Mouse (Mus musculus): Measurements from ENCODE around the gene Scd3. TPM values are rescaled to one million over a fixed set of nuclear protein-coding genes. Genes with fewer than 3 reads are reported as not detected.
"Not testable (repeated sequence)": the region's sequence is repeated elsewhere in the genome, so short reads cannot be mapped to it uniquely, and the experiment has no call there.

The Scd3 gene
- total RNA-seq, 2 experiments from 2014 or later, result not detected

DNA sequence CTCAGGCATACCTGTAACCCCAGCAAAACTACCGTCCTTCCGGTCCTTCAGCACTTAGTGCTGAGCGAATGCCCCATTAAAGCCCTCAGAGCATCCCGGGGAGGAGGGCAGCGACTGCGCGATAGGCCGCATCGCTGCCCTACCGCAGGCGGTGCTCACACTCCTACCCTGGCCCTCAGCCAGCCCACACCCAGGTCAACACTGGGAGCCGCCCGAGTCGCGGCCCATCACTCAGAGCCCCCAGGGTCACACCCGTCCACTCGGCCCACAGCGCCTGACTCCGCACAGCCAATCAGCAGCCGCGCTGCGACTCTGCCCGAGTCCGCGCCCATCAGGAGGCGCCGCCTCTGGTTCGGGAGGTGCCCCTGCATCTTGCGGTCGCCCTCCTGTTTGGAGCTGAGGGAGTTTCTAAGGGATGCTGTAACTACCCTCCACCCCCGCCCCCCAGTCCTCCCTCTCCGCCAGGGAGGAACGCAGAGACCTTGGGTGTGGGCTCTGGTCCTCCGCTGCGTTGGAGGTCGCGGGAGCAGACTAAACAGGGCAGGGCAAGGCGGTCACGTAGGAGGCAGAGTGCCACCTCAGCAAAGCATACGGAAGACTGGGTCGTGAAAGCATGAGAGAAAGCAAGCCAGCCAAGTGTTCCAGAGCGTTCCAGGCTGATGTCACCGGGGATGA lies 63.9 kb downstream of the Scd3 start:
- DNase-seq (ENCODE audit: low spot score in 2 of 2), result peak; percentile 73 to 83

DNA sequence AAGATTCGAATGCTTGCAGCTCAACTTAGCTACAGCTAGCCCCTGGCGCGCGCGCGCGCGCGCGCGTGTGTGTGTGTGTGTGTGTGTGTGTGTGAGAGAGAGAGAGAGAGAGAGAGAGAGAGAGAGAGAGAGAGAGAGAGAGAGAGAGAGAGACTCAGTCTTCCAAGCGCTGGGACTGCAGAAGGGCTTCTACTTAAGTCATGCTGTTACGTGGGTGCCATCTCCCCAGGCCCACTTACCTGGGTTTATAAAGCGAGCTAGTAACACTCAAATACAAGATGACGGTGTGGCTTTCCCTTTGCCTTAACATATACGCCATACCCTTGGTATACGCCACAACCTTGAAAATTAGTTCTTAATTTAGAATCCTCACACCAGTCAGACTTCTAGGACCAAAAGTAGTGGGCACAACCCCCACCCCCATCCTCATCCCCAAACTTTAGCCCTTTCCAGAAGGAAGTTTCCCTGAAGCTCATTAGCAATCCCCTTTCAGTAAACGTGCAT lies 64.5 kb downstream of the Scd3 start:
- no peak for DNase-seq (ENCODE audit: low spot score in 2 of 2)

DNA sequence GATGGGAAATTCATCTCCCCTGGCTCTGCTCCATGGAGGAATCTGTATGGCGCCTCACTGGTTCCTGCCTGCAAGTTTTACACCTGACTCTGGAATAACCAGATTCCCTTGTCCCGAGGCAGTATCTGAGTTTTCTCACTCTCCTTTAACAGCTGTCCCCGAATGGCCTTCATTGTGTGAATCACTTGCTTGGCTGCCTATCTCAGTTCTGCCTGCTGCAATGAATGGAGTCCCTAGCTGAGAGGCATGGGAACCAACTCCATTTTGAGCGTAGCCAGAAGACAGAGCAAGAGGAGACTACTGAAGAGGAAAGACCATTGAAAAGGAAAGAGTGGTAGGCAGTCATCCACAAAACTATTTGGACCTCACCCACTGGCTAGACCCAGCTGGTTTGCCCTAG lies 70.6 kb downstream of the Scd3 start:
- no peak for DNase-seq (ENCODE audit: low spot score in 2 of 2)

DNA sequence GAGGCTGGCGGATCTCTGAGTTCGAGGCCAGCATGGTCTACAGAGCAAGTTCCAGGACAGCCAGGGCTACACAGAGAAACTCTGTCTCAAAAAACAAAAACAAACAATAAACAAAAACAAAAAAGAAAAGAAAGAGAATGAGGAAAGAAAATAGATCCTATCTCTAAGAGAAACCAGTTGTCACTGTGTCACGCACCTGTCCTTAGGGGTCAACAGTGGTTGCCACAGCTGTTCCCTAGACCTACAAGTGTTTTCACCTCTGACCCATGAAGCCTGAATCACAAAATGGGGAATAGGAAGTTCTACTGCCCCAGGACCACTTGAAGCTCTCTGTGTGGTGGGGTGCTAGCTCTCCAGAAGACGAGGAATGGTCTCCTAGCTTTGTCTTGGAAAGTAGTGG lies 71.4 kb downstream of the Scd3 start:
- no peak for DNase-seq (ENCODE audit: low spot score in 2 of 2)

DNA sequence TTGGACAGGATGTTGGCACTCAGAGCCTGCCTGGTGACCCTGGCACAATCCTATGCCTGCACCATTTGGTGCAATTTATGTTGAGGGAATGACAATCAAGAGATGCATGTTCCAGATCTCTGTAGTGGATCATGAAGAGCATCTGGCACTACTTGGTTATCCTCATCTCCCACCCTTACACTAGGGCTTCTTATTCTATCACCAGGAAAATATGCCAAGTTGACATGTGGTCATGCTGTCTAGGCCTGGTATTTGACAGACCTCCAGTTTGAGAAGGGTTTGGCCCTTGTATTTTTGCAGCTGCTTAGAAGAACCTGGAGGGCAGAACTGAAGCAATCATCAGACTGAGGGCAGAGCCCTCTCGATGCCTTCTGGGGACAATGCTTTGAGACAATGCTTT lies 72.3 kb downstream of the Scd3 start:
- DNase-seq (ENCODE audit: low spot score in 2 of 2), result no peak

DNA sequence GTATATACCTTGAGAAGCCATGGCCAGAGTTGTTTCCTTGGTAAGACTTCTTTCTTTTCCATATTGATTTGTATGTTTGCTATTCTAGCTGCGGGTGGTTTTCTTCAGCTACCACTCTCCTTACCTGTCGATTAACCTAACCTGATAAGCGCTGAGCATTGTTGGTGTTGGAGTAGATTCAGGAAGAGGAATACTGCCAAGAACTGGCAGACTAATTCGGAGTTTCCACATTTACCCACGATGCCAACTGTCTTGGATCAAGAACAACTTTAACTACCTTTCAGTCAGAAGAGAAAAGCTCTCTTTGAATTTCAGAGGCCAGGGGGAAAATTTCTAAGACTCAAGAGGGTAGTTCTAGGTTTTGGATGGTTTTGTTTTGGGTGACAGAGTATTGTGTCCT lies 73.8 kb downstream of the Scd3 start:
- no peak for DNase-seq (ENCODE audit: low spot score in 2 of 2)

DNA sequence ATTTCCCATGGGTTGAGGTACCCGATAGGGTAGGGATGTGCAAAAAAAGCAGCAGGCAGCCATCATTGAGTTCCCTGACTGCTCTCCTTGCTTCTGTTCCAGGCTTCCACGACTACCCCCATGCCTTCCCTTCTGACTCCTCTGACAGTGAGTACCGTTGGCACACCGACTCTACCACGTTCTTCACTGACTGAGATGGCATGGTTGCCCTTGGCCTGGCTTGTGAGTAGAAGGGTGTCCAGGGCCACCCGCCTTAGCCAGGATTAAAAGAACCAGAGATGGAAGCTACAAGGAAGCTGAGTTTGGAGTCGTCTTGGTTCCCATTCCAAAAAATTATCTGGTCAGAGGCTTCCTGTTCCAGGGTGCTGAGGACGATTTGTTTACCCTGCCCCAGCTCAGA lies 74.9 kb downstream of the Scd3 start:
- no peak for DNase-seq (ENCODE audit: low spot score in 2 of 2)

DNA sequence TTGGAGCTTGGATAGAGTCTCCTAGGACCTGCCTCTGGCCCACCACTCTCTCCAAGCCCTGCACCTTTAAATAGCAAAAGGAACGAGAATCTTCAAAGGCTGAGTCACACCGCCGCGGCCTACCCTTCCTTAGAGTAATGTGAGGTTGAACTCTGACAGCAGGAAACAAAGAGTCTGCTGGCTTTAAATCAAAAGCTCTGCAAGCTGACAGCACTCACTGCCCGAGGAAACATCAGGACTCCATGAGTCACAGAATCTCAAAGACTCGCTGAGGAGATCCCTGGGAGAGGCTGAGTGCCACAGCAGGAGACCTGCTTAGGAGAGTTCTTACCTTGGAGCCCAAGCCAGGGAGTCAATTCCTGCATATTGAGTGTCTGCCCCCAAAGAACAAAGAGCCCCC lies 77.7 kb downstream of the Scd3 start:
- DNase-seq (ENCODE audit: low spot score in 2 of 2), result no peak

DNA sequence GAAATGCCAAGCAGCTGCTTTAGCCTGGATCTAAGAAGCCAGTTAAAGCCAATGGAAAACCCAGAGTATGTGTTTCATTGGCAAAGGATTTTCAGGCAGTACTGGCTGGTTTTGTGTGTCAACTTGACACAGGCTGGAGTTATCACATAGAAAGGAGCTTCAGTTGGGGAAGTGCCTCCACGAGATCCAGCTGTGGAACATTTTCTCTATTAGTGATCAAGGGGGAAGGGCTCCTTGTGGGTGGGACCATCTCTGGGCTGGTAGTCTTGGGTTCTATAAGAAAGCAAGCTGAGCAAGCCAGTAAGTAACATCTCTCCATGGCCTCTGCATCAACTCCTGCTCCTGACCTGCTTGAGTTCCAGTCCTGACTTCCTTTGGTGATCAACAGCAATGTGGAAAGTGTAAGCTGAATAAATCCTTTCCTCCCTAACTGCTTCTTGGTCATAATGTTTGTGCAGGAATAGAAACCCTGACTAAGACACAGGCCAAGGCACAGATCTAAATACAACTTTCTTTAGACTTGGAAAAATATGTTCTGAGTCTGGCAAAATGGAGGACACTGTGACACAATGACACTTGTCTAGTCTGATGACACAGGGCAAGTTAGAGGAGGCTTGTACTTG lies 78.9 kb downstream of the Scd3 start:
- DNase-seq (ENCODE audit: low spot score in 2 of 2), result not testable (repeated sequence)

DNA sequence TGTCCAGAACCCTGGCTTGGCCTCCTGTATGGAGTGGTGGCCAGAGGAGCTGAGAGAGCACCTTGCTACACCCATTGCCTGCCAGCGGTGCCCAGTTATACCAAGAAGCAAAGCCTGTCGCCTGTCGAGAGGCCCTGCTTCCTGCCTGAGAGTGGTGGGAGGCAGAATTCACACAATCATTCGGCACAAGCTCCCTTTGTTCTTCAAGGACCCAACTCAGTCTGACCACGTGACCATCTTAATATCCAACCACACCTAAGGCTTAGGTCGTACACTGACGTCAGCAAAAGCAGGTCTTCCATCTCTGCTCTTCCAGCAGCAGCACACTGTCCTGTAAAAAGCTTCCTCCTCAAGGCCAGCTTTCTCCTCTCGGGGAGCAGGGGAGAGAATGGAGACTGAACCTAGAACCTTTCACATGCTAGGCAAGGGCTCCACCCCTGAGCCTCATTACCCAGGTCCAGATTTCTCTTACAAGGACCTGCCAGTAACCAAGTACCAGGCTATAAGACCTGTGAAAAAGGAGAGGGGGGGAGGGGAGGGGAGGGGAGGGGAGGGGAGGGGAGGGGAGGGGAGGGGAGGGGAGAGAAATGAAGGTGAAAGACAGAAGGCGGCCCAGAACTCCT lies 79.6 kb downstream of the Scd3 start:
- no peak for DNase-seq (ENCODE audit: low spot score in 2 of 2)

DNA sequence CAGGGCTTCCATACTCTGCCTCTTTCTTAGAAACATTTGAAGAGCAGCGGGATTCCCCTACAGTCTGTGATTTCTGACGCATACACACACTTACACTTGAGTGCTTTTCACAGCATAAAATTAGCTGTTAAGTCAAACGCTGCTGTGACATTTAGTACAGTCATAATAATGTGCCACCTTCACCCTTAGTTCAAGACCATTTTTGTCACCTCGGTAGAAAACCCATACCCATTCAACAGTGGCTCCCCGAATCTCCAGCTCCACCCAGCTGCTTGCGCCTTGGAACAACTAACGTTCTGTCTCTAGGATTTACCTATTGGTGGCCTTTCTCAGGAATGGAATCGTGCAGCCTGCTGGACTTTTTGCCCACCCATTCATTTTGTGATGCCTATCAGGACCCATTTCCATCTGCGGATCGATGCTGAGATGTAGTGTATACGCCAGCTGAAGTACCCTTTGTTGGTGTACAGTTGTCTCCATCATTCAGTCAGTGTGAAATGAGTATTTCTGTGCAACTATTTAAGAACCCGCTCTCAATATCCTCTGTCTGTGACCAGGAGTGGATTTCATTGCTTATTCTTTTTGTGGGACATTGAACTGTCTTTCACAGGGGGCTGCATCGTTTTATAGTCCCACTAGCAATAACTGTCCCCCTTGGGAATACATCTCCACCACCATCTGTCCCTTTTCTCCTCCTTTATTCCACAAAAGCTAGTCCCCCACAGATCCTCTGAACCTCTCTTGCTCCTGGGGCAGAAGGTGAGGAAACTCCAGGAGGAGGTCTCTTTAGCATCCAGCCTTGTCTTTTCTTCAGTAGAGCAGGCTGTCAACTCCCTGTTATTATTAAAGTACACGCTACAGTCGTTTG lies 80.3 kb downstream of the Scd3 start:
- DNase-seq (ENCODE audit: low spot score in 2 of 2), result no peak

DNA sequence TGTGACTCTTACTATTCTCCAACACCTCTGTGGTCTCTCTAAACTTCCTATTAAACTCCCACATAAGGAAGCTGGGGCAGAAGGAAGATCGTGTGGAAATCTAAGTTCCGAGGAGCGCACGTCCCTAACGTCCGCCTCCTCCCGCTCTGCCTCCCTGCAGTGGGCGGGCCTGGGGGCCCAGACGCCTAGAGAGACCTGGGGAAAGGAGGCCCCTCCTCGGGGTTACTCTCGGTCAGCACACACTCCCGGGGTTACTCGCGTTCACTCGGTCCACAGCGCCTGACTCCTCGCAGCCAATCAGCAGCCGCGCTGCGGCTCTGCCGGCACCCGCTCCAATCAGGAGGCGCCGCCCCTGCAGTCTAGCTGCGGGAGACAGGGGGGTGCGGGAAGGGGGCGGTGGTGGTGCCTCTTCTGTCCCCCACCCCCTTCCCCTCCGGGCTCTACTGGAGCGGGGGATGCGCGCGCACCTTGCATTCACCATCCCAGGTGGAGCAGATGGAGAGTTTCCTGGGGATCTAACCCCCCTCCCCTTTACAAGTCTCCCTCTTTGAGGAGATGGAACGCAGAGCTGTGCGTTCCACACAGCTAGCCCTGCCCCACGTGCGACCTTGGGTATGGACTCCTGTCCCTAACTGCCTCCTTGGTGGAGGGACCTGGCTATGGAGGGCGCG lies 81.1 kb downstream of the Scd3 start:
- DNase-seq (ENCODE audit: low spot score in 2 of 2), result peak; percentile 76 to 86

DNA sequence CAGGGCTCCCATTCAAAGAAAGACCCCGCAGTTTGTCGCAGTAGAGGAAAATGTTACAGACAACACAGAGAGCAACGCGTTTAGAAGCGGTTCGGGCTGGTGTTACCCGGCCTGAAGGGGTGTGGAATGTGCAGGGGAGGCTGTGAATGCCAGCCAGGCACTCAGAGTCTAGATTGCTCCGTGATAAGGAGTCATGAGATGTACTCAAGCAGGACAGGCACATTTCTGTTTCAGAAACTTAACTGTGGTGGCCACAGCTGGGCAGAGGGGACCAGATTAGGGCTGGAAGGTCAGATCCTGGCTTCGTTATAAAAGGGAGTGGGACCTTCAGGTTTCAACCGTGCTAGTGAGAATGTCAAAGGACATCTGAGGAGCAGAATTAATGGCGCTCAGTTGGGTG lies 81.7 kb downstream of the Scd3 start:
- no peak for DNase-seq (ENCODE audit: low spot score in 2 of 2)

DNA sequence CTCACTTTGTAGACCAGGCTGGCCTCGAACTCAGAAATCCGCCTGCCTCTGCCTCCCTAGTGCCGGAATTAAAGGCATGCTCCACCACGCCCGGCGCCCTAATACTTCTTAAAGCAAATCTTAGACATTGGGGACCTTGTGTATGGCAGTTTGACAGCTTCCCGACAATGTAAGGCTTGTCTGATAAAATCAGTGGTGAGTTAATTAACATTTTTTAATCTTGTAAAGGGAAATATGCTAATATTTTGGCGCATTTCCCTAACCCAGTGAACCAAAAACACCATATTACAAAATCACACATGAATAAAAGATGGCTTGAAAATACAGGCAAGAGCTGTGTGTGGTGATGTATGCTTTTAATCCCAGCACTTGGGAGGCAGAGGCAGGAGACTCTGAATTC lies 82.5 kb downstream of the Scd3 start:
- no peak for DNase-seq (ENCODE audit: low spot score in 2 of 2)

DNA sequence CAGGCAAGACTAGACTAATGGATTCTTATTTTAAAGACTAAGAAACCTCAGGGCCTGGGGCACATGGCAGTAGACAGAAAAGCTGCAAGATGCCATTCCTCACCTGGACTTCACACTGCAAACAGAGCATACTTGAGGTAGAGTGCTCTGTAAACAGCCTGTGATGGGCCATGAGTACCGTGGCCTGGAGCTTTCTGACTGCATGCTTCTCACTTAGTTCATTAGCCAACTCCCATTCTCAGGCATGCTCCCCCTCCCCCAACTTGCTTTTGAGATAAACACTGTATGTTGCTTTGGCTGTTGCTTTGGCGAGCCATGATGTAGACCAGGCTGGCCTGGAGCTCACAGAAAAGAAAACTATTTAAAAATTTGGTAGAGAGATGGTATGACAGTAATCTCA lies 83.0 kb downstream of the Scd3 start:
- no peak for DNase-seq (ENCODE audit: low spot score in 2 of 2)

DNA sequence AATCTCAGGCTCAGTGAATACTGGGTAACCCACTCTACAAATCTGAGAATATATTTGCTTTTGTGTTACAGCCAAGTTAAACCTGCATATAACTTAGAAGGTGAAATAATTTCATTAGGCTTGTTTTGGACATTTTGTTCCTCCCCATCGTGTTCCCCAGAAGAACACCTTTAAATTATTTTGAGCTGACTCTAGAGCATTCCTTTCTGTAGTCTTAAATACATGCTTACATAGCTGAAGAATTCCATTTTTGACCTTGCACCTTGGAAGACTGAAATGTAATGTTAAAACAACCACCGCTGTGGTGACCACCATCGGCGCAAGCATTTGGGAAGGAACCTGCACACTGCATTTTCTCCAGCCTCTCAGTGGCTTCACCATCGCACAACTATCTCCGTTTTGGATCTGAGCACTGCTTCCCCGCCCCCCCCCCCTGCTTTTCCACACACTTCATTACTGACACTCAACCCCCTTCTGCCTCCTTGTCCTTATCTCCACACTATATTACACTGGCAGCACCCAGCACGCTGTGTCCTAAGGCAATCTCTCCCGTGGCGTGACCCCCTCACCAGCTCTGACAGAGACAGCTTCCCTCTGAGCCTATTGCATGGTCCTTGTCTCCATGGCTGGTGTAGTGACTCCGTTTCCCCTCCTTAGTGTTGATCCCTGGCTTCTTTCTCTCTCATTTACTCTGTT lies 84.5 kb downstream of the Scd3 start:
- DNase-seq (ENCODE audit: low spot score in 2 of 2), result no peak

DNA sequence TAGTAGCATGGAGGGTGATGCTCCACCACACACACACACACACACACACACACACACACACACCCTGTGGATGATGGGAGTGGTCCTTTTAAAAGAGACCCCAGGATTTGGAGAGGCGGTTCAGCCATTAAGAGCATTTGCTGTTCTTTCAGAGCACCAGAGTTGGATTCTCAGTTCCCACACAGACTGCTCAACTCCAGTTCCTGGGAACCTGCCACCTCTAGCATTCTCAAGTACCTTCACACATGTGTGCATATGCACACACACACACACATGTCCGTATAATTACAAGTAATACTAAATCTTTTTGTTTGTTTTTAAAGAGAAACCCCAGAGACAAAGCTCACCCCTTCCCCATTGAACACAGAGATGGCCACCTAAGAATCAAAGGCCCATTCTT lies 89.0 kb downstream of the Scd3 start:
- no peak for DNase-seq (ENCODE audit: low spot score in 2 of 2)

DNA sequence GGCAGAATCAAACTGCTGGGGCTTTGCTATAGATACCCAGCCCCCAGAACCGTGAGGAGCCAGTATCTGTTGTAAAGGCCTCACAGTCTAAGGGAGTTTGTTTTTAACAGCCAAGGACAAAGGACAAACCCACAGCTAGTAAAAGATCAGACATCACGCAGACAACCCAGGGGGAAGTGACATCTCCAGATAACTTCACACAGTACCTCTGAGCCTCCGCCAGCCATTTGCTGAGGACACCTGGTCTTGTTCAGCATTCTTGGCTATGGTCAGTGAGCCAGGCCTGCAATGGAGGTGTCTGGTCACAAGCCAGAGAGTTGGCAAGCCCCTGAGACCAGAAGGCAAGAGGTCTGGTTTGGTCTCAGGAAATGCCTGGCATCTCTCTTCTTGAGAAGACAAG lies 89.4 kb downstream of the Scd3 start:
- no peak for DNase-seq (ENCODE audit: low spot score in 2 of 2)

DNA sequence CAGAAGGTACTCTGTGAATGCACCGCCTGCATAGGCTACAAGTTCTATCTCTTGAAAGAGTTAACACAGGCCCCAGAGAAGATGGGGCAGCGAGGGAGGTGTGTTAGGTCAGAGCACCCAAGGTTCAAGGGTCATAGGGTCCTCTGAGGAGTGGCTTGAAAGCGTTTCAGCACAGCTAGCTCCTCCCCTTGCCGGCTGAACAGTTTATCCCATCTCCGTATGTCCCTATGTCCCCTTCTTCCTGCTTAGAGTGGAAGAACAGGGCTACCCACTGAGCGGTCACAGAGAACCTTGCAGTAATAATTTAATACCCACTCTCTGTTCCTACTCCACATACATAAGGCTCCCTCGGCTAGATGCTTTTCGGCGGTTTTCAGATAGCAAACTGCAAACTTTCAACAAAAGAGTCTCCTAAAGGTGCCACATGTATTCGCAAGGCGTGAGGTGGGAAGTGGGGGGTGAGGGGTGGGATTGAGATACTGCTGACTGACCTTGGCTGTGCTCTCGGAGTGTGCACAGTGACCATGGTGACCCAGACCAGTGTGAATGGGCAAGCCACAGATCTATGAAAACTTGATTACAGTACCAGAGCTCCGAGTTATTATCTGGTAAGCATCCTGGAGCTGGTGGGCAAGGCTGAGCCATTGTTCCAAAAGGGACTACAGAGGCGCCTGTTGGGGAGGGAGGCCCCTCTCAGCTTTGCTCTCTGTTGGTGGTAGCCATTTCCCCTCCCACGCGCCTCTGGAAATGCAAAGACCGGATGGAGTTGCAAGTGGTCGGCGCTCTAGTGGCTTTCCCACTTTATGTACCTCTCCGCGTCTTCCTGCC lies 90.1 kb downstream of the Scd3 start, which contains the start of gene Scd2:
Gene Scd2, plus strand, starts transcription at position 734 of the 828 bp plus-strand sequence.
- DNase-seq (ENCODE audit: low spot score in 2 of 2), result no peak

Measured in gastrocnemius, postnatal 4 days (tissue).